Mouse (Mus musculus): ENCODE data around the gene Try10.
"Not testable (repeated sequence)": the region's sequence is repeated elsewhere in the genome, so short reads cannot be mapped to it uniquely, and the experiment has no call there.

Try10 gene

DNA sequence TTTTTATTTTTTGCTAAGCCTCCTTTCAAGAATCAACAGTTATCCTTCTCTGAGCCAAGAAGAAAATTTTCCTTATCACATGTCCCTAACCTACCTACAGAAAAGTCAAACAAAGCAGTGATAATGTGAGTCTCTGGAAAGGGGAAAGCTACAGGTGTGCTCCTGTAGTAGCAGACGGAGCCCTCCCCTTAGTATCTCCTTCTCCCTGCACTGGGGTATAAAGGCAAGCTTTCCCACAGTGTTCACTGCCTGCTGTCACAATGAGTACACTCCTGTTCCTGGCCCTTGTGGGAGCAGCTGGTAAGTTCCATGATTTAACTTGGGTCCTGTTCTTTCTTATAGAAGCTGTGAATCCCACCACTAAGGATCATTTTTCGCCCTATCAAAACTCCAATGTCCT is at the start of gene Try10:
TSS of gene Try10 (plus strand) at position 174 of the 400 bp plus-strand sequence.
- DNase-seq (ENCODE audit: low spot score in 2 of 2): no peak

DNA sequence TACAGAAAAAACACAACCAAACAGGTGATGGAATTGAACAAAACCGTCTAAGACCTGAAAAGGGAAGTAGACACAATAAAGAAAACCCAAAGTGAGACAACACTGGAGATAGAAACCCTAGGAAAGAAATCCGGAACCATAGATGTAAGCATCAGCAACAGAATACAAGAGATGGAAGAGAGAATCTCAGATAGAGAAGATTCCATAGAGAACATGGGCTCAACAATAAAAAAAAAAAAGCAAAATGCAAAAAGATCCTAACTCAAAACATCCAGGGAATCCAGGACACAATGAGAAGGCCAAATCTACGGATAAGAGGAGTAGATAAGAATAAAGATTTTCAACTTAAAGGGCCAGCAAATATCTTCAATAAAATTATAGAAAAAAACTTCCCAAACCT is 37.2 kb upstream of the Try10 start, which contains the start of gene Try5:
TSS of gene Try5 (minus strand) at position 101 of the 400 bp plus-strand sequence.
- not testable (repeated sequence) for DNase-seq (ENCODE audit: low spot score in 2 of 2)

DNA sequence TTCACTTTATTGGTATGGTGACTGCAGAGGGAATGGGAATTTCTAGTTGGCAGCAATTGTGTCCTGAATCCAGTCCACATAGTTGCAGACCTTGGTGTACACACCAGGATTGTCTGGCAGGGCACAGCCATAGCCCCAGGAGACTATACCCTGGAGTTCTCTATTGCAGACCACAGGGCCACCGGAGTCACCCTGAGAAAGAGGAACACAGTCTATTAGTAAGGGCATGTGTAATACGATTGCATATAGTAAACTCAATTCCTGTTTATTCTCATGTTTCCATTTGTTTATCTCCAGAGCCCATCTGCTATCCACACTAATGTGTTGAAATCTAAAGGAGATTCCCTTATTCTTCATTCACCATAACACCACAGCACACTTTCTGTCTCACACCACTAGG is 19.9 kb downstream of the Try10 start:
- not testable (repeated sequence) for DNase-seq (ENCODE audit: low spot score in 2 of 2)

DNA sequence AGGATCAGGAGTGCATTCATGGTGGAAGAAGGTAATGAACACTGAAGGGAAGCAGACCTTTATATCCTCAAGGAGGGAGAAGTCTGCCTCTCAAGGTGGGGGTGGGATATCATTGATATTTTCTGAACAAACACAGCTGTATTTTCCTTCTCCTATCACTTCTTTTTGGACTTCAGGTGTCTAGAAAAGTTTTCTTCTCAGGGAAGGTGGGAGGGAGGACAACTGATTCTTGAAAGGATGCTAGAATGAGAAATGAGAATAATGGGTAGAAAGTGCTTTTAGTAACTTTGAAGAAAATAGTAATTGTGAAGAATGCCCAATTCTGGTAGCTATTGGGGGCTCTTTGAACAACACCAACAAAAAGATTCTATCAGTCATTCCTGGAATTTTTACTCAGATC is 23.7 kb downstream of the Try10 start, which contains the start of gene Prss3:
TSS of gene Prss3 (minus strand) at position 101 of the 400 bp plus-strand sequence.
- DNase-seq (ENCODE audit: low spot score in 2 of 2): not testable (repeated sequence)

DNA sequence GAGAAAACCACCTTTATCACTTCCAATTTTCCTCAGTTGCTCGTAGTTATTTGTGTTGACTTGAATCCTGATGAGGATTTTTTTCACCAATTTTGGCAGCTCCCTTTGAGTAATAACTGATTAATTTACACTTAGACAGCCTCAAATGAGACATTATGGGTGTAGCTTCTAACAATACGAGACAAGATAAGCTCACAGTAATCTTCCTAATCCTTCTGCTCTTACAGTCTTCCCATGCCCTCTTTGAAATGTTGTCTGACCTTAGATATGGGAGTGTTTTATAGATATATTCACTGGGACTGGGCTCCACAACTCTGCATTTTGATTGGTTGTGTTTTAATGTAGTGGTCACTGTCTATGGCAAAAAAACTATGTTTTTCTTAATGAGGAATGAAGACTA is 32.9 kb downstream of the Try10 start:
- no peak for DNase-seq (ENCODE audit: low spot score in 2 of 2)

DNA sequence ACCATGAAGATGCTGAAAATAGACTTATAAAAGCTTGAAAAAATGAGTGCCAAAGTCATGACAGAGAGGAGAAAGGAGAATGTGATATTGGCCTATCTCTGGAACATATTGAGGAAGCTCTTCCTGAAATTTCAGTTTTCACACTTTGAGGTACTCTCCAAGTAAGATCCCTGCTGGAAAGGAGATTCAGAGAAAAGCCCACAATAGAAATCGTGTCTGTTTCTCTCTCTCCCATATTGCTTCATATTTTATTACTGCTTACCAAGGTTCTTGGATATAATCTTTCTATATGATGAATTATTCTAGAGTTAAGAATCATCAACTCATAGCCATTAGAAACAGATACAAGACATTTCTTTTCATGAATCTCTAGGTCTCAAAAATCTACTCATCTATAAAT is 37.7 kb downstream of the Try10 start:
- DNase-seq (ENCODE audit: low spot score in 2 of 2): not testable (repeated sequence)

DNA sequence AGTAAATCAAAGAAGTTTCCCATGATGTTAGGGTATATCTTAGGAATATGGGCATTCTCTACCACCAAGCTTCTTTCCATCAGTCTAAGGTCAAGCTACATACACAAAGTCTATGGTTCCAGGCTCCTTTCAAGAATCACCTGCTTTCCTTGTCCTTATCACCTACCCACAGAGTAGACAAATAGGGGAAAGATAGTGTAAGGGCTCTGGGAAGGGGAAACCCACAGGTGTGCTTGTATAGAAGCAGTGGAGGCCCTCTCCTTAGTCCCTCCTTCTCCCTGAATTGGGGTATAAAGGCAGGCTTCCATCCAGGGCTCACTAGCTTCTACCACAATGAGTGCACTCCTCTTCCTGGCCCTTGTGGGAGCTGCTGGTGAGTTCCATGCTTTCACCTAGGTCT is 38.2 kb downstream of the Try10 start, which contains the start of gene Gm5771:
TSS of gene Gm5771 (plus strand) at position 301 of the 400 bp plus-strand sequence.
- not testable (repeated sequence) for DNase-seq (ENCODE audit: low spot score in 2 of 2)

All from frontal cortex, postnatal 14 days (tissue).